Mouse (Mus musculus): ENCODE results near the gene Ptprd. TPM values are rescaled to one million over a fixed set of nuclear protein-coding genes. Genes with fewer than 3 reads are reported as not detected.
"Not testable (repeated sequence)": the region's sequence is repeated elsewhere in the genome, so short reads cannot be mapped to it uniquely, and the experiment has no call there.

Ptprd gene
- polyA plus RNA-seq, 1 experiment: 4.5 TPM

DNA sequence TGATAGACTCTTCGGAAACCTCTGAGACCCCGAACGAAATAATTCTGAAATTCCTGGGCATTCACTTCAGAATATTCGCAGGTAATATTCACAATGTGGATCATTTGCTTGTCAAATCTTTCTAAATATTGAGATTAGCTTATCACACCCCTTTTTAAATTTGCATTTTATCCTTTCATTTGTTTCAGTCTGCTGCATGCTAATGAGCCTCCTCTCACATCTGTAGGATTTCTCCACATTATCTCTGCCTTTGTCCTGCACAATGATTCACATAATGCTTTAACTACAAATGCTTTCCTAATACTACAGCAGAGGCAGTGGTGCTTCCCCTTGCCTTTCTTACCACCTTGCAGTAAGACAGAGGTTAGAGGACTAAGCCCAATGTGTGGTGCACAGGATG is 229.7 kb downstream of the Ptprd start:
- no peak for DNase-seq (ENCODE audit: low read depth, low spot score)
- WGBS: 89% methylated on average over 4 of the region's 4 CpGs

DNA sequence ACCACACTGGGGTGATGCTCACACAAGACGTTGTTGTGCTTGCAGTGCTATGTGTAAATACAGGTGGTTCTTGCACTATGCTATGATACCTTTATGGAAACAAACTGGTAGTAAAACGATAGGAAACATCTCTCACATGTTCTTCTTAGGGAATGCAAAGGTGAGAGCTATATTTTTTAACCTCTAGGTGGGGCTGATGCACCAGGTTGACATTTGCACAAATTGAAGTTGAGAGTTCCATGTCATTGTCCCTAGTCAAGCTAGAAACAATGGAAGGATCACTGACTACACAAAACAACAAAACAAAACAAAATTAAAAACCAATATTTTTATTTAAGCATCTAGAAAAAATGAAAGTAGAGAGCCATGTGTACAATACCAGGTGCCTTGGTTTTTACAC is 250.1 kb downstream of the Ptprd start:
- no peak for DNase-seq (ENCODE audit: low read depth, low spot score)
- WGBS: 19% methylated on average over 2 of the region's 2 CpGs

DNA sequence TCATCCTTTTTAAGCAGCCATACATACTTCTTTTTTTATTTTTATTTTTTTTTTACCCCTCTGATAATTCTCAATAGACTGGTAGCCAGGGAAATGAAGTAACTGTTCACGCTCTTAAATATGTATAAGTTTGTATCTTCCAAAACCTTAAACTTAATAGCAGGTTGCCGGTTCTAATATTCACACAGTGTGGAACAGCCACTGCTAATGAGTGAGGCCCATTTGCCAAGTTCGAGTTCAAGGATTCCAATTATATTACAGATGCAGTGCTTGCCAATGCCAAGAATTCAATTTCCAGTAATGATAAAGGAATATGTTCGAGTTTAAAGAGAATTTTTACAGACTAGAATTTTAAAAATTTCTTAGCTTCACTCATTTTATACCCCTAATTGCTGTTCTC is 322.3 kb downstream of the Ptprd start:
- WGBS: 73% methylated on average over 4 of the region's 4 CpGs

DNA sequence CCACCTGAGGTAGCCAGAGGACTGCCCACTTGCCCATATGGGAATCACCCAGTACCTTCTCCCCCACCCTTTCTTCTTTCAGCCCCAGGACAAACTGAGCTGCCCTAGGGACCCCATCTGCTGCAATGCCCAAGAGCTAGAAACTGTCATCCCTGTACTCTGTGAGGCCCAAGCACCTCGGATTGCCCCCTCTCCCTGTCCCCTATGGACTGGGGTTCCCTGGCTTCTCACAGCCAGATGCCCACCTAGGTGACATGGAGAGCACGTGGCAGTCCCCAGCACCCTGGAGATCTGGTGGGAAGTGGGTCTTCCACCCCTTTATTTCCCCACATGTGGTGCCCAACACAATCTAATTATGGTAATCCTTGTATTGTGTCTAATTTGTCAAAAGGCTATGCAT is 331.5 kb downstream of the Ptprd start:
- DNase-seq (ENCODE audit: low read depth, low spot score): no peak
- WGBS: 39% methylated on average over 2 of the region's 2 CpGs

More for the DNA sequence above, 322.3 kb downstream of the Ptprd start:
- no peak for DNase-seq (ENCODE audit: low read depth, low spot score)

DNA sequence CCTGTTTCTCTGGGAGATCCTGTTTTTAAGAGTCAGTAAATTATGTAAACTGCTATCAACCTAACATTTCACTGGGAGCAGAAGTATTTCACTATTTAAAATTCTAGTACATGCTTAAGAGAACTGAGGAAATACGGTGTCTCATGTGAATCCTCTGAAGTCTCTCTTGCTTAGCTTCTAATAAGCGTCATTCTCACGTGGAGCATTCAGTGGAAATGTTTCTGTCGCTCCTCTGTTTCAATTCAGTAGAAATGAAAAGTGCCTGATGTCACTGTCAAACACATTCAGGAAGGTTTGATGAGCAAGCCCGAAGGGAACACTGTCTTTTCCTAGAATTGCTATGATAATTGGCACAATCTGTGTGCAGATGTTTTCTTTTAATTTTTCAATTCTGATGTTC is 350.5 kb downstream of the Ptprd start:
- WGBS: 63% methylated on average over 5 of the region's 5 CpGs
- DNase-seq (ENCODE audit: low read depth, low spot score): no peak

DNA sequence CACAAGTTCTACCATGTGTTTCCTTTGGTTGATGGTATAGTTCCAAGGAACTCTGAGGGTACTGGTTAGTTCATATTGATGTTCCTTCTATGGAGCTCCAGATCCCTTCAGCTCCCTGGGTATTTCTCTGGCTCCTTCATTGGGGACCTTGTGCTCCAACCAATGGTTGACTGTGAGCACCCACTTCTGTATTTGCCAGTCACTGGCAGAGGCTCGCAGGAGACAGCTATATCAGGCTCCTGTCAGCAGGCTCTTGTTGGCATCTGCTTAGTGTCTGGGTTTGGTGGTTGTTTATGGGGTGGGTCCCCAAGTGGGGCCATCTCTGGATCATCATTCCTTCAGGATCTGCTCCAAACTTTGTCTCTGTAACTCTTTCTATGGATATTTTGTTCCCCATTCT is 414.4 kb downstream of the Ptprd start:
- not testable (repeated sequence) for DNase-seq (ENCODE audit: low read depth, low spot score)
- WGBS: 75% methylated on average over 1 of the region's 1 CpGs

DNA sequence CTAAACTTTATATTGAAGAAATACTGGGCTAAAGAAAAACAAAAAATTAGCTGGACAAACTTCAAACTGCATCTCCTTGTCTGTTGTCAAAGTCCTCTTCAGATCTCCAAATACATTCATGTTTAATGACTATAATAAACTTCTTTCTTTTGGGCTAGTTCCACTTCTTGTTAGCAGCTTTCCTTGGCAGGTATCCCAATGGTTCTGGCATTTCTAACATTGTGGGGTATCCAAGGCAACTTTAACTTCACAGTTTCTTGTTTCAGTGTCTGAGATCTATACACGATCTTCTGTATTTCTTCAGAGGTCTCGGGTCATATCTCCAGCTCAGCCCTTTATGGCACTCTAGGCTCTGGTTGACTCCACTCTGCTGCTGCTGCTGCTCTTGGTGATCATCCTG is 434.5 kb downstream of the Ptprd start:
- DNase-seq (ENCODE audit: low read depth, low spot score): no peak
- WGBS: 75% methylated on average over 2 of the region's 2 CpGs

DNA sequence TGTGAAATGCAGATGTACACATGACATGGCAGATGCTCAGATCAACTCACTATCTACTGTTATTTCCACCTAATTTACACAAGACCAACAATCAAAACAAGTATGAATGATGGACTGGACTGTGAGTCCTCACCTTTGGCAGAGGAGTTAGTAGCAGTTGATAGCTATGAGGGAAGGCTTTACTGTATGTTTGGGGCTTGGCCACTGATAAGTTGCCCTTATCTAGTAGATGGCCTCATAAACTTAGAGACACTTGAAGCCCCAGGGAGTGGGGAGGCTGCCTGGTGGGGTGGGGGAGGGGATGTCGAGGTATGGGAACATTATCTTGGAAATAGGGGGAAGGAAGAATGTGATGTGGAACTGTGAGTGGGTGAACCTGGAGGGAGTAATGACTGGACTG is 448.0 kb downstream of the Ptprd start:
- no peak for DNase-seq (ENCODE audit: low read depth, low spot score)
- WGBS: 37% methylated on average over 1 of the region's 1 CpGs

DNA sequence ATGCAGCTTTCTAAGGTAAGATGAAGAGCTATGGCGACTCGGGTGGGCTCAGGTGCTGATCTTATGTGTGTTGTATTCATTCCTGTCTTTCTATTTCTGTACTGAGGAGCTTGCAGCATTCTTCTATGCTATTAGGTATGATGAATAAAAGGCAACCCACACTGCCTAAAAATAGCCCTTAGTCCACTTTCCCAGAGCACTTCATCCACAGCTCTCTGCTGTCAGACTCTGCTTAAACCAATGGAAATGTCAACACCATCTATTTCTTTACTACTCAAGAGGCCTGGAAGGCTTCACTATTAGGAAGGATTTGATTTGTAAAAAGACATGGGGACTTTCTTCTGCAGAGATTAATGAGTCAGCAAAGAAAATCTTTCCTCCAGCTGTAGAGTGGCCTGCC is 468.4 kb downstream of the Ptprd start:
- 84% methylated on average over 2 of the region's 2 CpGs for WGBS
- no peak for DNase-seq (ENCODE audit: low read depth, low spot score)

DNA sequence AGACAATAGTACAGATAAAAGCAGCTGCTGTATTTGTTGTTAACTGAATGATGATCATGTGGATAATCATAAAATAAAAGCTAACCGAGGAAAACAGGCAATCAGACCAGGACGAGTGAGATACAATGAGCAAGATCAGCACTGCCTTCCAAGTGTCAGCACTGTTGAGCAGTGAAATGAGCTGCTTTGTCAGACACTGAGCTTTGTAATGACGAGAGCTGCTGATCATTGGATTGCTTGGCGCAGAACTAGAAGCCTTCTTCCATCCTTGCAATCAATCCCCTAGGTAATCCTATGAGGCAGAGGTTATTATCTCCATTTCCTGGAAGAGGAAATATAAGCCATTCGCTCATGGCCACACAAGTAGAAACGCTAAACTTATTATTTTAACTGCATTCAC is 489.9 kb downstream of the Ptprd start:
- no peak for DNase-seq (ENCODE audit: low read depth, low spot score)
- whole genome bisulfite sequencing: 69% methylated on average over 6 of the region's 6 CpGs

DNA sequence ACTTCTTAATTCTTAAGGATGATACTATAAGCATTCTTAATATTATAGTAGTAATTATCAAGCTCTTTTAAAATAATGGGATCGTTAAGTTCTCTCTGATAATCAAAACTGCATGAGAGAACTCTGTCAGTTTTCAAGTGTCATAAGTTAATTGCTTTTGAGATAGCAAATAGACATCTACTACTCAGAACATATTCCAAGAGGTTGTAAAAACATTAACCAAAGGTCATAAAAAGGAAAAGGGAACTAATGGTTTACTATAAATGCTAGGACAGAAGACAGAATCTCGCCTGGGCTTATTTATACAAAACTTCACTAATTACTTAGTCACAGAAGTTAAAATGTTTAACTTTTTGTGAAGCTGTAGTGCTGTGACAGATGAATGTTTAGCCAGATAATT is 494.0 kb downstream of the Ptprd start:
- 20% methylated on average over 2 of the region's 2 CpGs for WGBS
- DNase-seq (ENCODE audit: low read depth, low spot score): no peak

DNA sequence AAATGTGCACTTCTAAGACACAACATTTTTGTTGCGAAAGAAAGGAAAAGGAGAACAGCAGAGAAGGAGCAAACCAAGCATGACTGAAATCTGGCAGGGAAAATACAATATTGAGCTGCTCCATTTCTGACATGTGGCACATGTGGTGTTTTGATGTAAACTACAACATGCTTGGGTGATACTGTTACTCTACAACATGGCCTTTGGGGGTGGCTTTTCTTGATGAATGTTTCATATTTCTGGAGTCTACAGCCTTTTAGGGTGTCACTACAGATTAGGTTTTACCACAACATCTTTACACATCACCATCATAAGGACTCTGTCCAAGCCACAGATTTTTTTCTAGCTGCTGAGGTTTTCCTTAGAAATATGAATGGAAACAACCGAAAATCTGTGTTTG is 501.5 kb downstream of the Ptprd start:
- WGBS: 68% methylated on average over 2 of the region's 2 CpGs
- no peak for DNase-seq (ENCODE audit: low read depth, low spot score)

DNA sequence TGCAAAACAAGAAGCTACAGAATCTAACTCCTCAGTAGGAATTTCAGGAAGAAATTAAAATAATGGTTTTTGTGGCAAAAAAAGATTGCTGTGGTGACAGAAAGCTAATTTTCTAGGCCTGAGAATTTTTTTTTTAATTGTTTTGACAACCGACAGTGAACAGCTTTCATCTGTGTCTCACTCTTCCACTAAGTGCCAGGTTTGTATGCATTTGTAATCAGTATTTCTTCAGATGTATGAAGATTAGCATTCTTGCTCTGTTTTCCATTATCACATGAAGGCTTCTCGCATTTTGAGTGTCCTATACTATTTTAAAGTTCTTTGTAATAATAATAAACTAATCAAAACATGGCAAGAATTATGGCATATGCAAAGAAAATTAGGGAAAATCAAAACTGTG is 513.5 kb downstream of the Ptprd start:
- WGBS: 69% methylated on average over 2 of the region's 2 CpGs
- DNase-seq (ENCODE audit: low read depth, low spot score): no peak

DNA sequence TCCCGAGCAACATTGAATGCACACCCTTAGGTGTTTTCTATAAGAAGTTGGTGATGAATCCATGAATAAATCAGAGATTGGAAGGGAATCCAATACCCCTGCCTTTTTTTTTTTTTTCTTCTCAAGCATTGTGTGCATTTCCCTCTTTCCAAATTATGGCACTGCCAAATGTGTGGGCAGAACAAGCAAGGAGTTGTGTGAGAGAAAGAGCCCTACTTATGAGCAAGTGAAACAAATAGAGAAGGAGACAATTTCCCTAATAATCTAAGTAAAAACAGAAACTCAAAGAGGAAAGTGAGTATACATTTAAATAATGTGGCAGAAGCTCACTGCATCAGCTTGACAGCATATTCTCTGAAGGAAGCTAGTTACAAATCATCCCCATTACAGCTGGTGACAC is 536.0 kb downstream of the Ptprd start:
- DNase-seq (ENCODE audit: low read depth, low spot score): no peak

DNA sequence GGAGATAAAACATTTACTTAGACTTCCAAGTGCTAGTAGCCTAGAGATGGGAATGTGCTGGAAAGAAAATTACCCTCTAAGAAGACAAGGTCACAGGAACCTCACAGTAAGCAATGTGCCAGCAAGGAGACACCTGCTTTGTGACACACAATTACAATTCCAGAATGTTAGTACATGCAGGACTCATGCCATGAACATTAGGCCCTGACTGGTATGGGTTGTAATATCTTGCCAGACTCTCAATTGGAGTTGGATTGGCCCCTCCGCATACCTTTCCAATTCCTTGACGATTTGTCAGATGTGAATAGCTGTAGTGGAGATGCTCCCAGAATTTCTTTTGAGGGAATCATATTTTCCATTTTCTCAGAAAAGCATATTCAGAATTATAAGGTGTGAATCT is 547.0 kb downstream of the Ptprd start:
- WGBS: 92% methylated on average over 2 of the region's 2 CpGs
- no peak for DNase-seq (ENCODE audit: low read depth, low spot score)

More for the DNA sequence above, 536.0 kb downstream of the Ptprd start:
- WGBS: 74% methylated on average over 1 of the region's 1 CpGs

DNA sequence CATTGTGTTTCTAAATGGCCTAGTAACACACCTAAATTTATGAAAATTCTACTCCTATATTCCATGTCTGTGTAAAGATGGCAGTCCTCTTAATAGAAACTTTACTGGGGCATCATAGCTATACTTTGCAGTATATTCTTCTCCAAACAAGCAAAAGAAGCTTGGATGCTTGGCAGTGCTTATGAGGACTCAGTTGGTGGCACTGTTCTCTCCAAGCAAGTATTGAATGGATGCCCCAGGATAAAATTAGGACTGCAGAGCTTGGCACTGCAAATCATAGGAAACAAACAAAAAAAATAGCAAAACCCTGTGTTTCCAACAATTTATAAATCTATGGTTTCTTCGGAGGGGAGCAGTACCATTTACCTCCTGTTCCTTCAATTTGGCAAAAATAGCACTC is 549.5 kb downstream of the Ptprd start:
- 84% methylated on average over 1 of the region's 1 CpGs for WGBS
- DNase-seq (ENCODE audit: low read depth, low spot score): no peak

DNA sequence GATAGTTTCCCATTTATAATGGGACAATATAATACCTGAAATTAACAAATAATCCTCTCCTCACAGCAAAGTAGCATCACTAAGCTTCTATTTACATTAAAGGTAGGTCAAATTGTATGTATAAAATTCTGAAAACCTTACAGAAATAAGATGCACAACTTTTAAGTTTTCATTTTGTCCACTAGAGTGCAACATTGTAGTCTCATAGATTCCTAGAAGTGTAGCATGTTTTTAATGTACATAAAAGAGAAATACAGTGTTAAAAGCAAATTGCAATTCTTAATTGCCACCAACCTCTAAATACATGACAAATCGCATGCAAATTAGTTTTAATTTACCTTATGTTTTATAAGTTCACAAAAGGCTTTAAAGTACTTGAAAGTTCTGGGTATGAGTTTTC is 556.1 kb downstream of the Ptprd start:
- 78% methylated on average over 1 of the region's 1 CpGs for WGBS
- no peak for DNase-seq (ENCODE audit: low read depth, low spot score)

DNA sequence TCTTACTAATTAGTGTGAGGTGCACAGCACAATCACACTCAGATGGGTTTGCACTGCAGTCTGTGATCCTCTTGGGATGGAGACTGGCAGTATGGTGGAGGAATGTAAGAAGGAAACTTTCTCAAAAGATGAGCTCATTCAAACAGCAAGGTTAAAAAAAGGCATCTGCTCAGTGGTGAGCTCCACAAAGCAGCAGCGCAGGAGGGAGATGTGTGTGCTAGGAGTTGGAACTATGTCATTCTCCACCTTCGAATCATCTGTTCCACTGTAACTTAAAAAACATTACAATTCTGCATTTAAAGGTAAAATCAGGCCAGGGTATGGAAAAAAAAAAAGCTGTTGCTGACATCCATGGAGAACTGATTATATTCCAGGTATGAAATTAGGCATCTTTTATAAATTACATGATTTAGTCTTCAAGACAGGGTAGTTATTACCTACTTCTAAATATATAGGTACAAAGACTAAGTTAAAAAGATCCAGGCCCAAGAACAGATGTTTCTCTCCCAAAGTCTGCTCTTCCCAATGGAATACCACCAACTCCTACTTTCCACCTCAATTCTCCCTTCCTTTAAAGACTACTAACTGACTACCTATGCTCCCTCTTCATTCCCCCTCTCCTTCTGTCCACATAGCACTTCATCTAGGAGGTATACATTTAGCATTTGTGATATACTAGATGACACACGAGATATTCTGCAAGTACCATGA is 562.0 kb downstream of the Ptprd start:
- WGBS: 76% methylated on average over 3 of the region's 3 CpGs
- DNase-seq (ENCODE audit: low read depth, low spot score): no peak

DNA sequence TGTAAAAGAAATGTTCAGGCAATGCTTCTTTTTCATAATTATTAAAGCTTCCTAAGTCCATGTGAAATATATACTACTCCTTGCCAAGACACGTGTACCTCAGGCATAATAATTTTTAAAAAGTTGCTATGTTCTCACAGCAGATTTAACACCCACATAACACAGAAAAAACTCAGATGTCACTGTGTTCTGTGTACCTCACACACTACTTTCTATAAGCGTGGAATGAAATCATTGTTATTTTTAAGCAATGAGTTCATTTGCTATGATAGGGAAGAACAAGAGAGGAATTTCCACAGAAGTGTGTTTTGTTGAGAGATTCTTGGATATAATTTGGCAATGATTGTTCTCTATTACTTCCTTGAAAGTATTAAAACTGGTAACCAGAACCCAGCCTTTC is 562.9 kb downstream of the Ptprd start:
- 72% methylated on average over 2 of the region's 2 CpGs for WGBS
- no peak for DNase-seq (ENCODE audit: low read depth, low spot score)

DNA sequence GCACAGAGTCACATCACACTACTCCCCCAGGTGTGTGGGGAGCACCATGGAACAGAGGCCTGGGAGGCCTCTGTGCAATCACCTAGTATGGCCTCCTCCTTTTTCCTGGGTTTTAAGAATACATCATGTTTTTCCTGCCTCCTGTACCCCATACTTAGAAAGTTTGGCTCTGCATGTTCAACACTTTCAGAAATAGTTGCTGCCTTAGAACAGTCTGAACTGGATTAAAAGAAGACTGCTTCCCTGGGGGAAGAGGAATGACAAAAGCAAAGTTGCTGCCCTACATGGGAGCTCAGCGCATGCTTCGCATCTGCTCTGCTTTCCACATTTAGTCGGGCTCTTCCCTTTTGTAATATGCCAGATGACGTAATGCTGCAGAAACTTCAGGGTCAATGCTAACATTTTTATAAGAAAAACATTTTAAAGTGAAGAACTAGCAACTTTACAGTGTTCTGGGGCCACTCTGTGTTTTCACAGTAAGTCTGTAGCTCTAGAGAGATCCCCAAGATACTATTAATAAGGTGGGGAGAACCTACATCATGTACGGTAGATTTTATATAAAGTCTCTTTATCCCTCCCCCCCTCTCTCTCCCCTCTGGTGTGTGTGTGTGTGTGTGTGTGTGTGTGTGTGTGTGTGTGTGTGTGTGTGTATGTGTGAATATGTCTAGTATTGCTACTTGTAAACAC is 564.2 kb downstream of the Ptprd start:
- no peak for DNase-seq (ENCODE audit: low read depth, low spot score)
- WGBS: 68% methylated on average over 5 of the region's 5 CpGs

DNA sequence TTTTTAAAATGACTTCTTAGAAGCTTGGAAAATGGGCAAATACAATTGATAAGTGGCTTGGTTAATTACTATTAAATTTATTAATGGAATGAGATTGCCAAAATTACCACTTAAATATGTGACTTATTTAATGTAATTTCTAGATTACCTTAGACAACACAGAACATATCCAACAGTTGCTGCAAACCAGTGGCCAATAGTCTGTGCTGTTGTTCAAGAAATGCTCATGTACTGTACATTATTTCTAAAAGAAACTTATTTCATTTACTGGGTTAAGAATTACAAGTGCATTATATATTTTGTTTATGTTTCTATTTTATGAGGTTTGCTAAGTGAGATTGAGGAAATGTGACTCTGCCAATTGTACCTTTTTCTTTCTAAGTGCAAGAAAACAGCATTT is 567.3 kb downstream of the Ptprd start:
- no peak for DNase-seq (ENCODE audit: low read depth, low spot score)

DNA sequence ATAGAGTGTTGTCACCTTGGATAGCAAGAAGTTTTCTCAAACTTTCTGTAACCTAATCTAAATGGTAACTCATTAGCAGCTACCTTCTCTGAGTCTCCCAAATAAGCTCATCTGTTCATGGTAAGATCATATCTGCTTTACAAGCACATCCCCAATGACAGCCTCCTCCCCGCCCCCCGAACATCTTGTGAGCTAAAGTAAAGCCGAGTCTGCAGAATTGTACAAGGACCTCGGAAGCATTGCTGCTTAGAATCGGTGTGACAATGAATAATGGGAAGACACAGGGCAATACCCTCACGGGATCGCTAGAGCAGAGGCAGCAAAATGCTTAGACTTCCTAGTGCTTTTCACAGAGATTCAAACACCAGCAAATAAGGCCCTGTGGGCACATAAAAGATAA is 571.7 kb downstream of the Ptprd start:
- WGBS: 68% methylated on average over 7 of the region's 7 CpGs
- DNase-seq (ENCODE audit: low read depth, low spot score): no peak
